Mouse (Mus musculus) mature B cell (primary cell): ENCODE measurements around the gene Limch1.

Experiments used
- in situ Hi-C: fragments of 300-500 bp; cut with MboI; formaldehyde crosslinking; loops from 2 replicates; pipeline ENCODE4 v1.14.3; 2019

Limch1 gene

DNA sequence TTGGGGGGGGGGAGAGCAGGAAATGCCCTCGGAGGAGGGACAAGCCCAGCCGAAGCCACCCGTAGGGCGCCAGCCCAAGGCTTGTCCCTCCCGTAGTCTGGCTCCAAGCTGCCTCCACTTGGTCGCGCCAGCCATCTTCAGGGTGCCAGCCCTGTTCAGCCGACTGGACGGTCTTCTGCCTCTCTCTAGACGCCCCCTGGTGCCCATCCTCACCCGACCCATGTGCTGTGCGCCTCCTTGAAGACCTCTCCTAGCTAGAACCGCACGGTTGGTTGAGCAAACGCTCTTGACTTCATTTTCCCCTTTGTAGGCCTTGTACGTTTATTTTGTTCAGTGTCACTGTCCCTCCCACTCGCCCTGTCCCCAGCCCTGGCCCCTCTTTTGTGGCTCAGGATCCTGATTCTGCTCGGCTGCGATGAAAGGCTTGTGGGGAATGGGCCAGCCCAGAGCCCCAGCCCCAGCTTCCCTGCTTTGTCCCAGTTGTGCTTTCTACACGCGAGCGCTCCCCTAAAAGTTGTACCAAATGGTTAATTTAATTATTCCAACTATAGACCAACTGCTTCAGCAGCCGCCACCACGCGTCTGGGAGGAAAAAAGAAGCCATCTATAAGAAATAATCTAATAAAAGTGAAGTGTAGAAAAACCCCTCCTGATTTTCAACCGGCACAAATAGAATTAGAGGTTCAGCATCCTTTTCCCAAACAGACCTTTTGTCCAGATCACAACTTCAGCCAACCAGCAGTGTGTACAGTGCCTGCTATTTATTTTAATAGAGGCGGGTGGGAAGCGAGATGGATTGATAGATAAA lies 356.4 kb downstream of the Limch1 start:
- in situ Hi-C loops: no loop called here

DNA sequence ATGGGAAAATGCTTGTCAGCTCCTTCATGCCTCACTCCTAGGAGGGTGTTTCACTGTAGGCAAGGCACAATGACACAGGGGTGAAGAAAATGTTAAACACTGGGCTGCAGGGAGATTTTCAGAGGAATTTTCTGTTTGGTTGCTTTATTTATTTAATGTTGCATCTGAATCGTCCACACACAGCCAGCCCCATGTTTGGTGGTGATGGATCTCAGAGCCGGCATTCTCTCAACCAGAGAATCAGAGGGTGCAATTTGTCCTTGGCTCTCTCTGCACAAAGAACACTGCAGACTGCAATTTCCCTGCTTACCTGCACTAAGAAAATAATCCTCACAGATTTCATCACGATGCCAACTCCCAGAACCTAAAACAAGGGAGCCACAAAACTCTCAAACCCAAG lies 357.4 kb downstream of the Limch1 start:
- in situ Hi-C loops: no loop called here

- in situ Hi-C loops: no loop called here
Measured at GRCm38 (mm10) chr5:67106261-67106660, 360.6 kb downstream of the Limch1 start.
